Mouse (Mus musculus) gastrocnemius, postnatal 10 days (tissue): ENCODE results near the gene Sult6b2. TPM values are rescaled to one million over a fixed set of nuclear protein-coding genes. Genes with fewer than 3 reads are reported as not detected.

Source experiments
- DNase-seq: peaks from one replicate; pipeline ENCODE4 v3.0.0; 2021; ENCODE audit warnings: mixed read lengths
- total RNA-seq, 2 experiments: library from RNA; stranded (reverse); gene quantifications; 2 replicates each; pipeline ENCODE4 v1.2.3; 2021

The Sult6b2 gene
- total RNA-seq, 2 experiments from 2014 or later: not detected

DNA sequence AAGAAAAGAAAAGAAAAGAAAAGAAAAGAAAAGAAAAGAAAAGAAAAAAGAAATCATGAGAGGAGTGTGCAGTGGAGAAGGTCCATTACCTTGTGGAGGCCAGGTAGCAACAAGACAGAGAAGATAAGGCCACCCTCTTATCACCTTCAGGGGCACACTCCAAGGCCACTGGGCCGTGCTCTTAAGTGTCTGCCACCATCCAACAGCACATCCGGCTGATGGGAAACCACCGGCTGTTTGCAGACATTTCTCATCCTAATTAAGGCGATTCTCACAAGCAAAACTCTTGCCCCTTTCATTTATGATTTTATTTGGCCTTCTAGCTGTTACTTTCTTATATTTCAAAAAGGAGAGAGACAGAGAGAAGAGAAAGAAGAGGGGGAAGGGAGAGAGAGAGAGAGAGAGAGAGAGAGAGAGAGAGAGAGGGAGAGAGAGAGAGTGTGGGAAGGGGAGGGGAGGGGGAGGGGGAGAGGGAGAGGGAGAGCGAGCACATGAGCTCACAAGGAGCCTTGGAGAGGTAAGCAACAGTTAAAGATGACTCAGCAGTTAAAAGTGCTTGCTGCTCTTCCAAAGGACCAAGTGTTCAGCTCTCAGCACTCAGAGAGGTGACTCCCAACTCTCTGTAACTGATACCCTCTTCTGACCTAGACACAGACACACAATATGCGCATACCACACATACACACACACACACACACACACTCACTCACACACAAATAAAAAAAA is 5.2 kb upstream of the Sult6b2 start:
- DNase-seq: no peak

DNA sequence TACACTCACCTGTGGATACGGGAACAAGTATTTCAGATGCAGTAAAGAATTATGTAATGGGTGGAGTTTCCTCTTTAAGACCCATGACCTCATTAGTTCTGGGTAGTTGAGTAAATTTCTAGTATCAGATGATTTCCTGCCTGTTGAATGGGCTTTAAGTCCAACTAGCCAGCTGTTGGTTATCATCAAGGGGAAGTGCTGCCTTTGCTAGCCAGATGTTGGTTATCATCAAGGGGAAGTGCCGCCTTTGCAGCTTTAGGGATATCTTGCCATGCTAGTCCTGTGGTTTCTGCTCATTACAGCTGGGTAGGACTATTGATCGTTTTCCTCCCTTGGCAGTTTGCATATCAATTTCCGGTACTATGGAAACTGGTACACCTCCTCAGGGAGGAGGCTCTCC is 2.0 kb upstream of the Sult6b2 start:
- no peak for DNase-seq

- no peak for DNase-seq
Observed at GRCm38 (mm10) chr6:142802617-142803525, 1.4 kb downstream of the Sult6b2 start.

DNA sequence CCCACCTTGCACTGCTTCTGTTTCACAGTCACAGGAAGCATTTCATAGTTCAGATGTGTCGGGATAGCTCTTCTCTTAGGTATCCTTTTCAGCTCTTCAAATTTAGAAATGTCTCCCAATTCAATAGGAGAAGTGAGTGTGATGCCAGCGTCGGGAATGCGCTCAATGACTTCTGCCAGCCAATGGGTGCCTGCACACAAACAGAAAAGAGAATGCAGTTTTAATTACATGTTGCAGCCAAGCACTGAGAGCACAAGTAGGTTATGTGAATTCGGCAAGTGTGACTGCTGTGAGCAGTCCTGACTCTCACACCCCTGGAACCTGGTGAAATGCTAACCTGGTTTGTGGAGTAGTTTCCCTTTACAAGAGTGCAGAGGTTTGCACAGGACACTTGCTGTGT is 2.6 kb downstream of the Sult6b2 start:
- no peak for DNase-seq

- no peak for DNase-seq
Observed at GRCm38 (mm10) chr6:142799704-142800374, 4.5 kb downstream of the Sult6b2 start.

- DNase-seq: no peak
Observed at GRCm38 (mm10) chr6:142798837-142799236, 5.5 kb downstream of the Sult6b2 start.

DNA sequence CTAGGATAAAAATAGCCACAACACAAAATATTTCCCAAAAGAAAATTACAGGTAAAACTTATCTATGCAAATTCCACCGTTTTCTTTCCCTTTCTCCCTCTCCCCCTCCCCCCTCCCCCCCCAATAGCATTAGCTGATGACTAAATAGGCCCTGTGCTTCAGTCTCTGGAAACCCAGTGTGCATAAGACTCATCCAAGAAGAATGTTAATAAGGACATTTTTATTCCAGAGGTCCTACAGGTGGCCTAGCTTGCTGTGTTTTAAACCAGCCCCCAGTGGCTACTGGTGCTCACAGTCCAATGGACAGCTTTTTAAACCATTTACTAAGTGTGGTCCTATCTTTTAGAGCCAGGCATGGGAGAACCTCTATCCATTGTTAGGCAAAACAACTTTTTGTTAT is 6.3 kb downstream of the Sult6b2 start:
- no peak for DNase-seq

GRCm38 (mm10) chr6:142795655-142796441 is 8.5 kb downstream of the Sult6b2 start:
- no peak for DNase-seq

DNA sequence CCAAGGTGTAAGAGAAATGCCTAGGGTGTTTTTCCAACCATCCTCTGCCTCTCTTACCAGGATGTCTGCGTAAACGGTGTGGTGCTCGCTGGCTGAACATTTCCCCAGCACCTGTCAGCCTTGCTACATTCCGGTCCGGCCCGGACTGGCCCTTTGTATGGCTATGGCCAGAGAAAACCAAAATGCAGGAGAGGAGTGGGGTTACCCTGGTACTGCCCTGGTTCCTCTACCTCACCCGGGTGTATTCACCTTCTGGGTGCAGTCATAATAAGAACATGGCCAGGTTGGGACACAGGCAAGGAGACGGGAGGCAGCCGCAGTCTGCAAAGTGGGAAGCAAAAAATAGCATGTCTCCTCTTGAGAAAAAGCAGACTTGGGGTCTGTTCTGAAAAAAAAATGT is 9.2 kb downstream of the Sult6b2 start:
- DNase-seq: no peak

DNA sequence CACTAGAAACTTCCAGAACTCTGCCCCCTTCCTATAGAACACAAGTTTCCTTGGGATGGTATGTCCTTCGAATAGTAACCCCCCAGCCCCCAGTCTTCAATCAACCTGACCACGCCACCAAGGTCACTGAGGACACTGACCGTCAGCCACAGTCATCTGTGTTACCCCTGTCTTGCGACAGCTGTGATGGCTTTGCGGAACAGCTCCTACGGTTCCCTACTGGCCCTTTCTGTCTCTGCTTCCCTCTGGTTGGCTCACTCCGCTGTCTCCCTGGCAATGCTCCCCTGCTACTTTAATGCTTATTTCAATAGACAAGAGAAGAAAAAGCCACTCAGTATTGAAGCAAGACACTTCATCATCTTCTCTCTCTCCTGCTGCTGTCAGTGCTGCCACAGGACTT is 10.8 kb downstream of the Sult6b2 start:
- no peak for DNase-seq

DNA sequence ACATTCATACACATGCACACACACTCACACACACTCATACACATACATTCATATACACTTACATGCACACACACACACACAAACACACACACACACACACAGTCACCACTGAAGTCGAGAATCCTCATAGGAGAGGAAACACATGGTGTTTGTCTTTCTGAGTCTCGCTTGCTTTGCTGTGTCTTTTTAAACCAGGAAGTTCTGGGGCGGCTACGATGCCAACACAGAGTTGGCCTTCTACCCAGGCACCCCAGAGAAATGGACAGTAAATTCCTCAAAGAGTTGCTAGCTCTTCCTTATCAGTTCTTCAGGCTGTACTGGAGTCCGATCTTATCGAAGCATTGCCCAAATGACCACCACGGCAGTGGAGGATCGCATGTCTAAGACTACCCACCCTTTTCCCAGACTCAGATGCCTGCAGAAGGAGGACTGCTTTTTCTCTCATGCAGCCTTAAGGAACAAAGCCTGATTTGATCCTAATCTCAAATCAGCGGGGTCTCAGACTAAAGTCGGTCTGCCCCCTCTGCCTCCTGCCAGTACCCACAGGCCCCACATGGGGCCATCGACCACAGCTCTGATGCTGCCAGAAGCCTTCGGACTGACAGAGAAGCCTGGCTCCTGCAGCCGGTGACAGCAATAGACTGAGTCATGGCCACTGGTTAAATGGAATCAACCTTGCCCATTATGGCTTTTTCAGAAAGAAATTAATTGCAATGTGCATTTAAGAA is 11.9 kb downstream of the Sult6b2 start:
- DNase-seq: no peak

GRCm38 (mm10) chr6:142789736-142790135 is 14.6 kb downstream of the Sult6b2 start:
- DNase-seq: no peak

DNA sequence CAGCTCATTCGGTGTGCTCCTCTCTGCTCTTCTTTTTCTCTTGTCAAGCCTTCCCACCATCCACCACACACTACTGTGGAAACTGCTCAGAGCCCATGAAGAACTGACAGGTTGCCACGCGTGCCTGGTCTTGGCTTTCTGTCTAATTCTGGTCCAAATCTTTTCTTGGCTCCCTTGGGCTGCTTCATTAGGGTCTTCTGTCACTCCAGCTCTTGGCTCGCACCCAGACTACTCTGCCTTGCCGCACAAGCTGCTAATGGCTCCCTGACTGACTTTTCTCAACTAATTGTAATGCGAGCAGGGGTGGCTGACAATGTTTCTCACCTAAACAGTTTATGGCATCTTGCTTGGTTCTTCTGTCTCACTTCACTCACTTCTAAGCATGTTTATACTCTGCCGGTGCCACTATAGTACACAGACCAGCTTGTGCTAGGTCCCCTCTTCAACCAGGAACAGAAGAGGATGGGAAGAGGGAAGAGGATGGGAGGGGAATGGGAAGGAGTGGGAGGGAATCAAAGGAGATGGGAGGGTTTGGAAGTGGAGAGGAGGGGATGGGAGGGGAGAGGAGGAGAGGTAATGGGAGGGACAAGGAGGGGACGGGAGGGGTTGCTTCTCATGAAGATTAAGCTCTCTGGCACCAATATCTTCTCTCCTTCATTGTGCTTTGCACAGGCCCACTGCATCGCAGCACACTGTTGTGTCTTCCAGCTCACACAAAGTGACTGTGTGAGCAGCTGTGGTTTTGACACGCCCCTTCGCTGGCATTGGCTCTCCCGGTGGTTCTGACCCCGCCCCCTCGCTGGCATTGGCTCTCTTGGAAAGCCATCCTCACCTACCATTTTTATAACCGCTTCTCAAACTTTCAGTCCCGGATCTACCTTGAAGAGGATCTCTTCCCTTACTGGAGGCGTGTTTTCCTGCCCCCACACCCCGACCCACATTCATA is 16.0 kb downstream of the Sult6b2 start:
- peak; percentile 15 for DNase-seq

DNA sequence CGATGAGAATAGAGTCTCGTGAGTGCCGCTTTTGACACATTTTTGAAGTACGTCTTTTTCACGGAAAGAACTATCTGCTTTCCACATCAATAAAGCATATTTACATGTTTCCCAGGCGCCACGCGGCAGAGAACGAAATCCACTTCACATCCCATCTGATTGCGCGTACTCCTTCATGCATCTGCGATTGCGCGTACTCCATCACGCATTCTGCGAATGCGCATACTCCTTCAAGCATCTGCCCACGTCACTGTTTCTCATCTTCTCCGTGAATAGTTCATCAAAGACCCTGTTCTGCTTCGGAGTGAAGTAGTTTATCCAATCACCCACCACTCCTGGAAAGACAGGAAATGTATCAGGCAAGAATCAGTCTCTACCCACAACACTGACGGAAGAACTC is 18.2 kb downstream of the Sult6b2 start:
- DNase-seq: no peak

GRCm38 (mm10) chr6:142785343-142785742 is 19.0 kb downstream of the Sult6b2 start:
- DNase-seq: peak; percentile 47

DNA sequence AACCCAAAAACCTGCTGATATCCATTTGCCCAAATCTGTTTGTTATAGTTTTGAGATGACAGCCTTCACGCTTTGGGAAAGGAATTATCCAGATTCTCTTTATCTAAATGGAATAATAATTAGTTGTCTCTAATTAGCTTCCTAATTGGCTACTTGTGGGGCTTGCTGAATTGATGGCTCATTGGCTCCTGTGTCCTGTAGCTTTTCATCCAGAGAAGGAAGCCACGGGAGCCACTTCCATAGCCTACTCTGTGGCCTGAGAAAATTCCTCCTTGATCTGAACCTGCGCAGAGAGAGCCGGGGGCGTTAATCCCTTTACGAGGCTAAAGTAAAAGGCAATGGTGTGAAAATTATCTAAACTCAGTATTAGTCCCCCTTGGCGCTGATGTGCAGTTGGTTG is 23.0 kb downstream of the Sult6b2 start:
- no peak for DNase-seq

DNA sequence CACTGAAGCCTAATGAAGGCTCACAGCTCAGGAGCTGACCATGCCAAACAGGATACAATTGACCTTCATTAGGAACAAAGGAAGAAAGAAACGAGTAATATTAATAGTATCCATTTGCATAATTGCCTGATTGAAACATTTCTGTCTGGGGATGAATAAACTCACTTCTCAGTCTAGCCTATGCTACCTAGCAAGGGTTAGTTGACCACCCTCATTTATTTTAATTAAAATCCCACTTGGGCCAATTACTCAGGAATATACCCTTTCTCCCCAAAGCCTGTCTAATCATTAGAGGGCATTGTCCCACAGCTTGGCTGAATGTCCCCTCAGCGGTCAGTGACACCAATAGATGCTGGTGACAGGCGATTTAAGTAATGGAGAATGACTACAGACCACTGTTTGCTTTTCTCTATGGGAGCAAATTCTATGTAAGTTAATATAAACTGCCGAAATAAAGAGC is 23.7 kb downstream of the Sult6b2 start:
- no peak for DNase-seq

DNA sequence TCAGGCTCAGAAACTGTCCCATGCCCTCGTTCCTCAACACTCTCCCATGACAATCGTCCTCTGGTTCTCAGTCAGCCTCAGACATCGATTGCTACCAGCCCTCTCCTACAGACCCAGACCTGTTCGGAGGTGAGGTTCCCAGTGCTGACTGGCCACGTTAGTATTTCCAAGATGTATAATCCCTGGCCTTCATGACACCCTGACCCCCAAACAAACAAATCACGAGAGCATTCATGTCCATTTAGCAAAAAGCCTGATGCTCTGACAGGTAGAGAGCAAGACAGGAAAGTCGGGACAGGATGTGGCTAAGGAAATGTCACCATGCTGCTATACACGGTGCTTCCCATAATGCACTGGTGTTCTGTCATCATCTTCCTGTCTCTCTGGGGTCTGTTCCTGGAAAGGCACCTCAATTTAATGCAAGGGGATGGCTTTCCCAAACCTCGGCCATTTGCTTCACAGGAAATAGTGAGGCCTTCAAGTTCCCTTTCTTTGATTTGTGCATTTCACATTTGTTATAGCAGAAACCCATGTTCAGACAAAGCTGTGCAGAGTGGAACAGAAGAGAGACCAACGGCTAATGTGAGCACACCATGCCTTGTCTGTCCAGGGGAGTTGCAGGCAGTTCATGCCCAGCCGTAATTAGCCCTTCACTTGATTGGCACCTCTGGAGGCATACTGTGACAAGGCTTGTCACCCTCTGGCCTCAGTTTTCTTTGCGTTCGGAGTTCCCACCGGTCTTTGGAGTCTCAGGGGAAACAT is 24.3 kb downstream of the Sult6b2 start:
- no peak for DNase-seq
